Mouse (Mus musculus) left cerebral cortex, postnatal 25 days (tissue): Measurements from ENCODE around the gene Gbx2. TPM values are rescaled to one million over a fixed set of nuclear protein-coding genes. Genes with fewer than 3 reads are reported as not detected.

ENCODE experiments used
- DNase-seq, 2 experiments: peaks; one replicate each; pipeline ENCODE4 v3.0.0; 2022; ENCODE audit warnings: low spot score in 2 of 2, mixed read lengths in 1 of 2
- intact Hi-C: fragments of 180-260 bp; cut with DNase I; formaldehyde crosslinking; loops from one replicate; pipeline ENCODE4 v1.15.1; 2025
- total RNA-seq, 2 experiments: library from RNA; stranded (reverse); gene quantifications; 2 replicates each; pipeline ENCODE4 v1.2.3; 2021

The Gbx2 gene
- total RNA-seq, result under 1 TPM in 1 of 2 experiments, not detected in 1; 0.44 TPM

DNA sequence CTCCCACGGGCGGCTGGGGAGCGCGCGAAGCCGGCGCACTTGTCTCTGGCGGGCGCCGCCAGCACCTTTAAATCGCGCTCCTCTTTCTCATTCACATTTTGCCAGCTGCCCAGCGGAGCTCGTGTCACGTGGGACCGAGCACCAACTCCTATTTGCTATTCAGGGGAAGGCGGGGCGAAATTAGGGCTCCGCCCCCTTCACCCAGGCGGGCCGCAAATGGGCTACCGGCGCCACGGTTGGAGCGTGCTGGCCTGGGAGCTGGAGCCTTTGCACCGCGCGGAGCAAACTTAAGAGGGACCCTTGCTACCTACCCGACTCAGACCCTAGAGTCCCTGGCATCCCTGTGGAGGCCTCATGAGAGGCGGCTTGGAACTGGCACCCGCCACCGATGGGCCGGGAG lies at the start of gene Gbx2:
Gene Gbx2, minus strand, starts transcription at position 60 of the 400 bp plus-strand sequence.
- intact Hi-C loops, result no loop called here
- no peak for DNase-seq

DNA sequence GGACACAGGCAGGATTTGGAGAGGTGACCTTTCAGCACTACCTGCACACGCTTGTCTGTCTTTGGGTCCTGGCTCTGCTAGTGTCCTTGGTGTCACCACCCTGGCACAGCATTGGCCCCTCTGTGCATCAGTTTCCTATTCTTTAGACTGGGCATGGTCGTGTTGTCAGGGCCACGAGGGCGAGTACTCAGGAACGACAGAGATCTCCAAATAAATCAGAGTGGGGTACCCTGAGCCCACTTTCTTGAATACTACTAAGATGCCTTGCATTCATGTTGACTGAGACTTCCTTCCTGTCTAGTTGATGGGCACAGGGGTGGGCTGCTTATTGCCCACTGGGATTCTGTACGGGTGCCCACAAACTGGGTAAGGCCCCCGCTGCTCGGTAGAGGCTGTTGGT lies 46.3 kb upstream of the Gbx2 start:
- no peak for DNase-seq
- intact Hi-C loops, result no loop called here

DNA sequence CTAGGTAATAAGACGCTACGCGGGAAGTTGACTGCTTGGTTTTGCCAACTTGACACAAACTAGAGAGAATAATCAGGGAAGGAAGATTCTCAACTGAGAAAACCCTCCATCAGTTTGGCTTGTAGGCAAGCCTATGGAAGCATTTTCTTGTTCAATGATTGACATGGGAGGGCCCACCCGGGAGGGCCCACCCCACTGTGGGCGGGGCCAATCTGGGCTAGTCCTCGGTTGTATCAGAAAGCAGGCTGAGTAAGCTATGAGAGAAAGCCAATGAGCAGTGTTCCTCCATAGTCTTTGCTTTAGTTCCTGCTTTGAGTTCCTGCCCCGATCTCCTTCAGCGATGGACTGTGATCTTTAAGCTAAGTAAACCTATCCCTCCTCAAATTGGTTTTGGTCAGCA lies 45.4 kb upstream of the Gbx2 start:
- no peak for DNase-seq
- intact Hi-C loops, result no loop called here

DNA sequence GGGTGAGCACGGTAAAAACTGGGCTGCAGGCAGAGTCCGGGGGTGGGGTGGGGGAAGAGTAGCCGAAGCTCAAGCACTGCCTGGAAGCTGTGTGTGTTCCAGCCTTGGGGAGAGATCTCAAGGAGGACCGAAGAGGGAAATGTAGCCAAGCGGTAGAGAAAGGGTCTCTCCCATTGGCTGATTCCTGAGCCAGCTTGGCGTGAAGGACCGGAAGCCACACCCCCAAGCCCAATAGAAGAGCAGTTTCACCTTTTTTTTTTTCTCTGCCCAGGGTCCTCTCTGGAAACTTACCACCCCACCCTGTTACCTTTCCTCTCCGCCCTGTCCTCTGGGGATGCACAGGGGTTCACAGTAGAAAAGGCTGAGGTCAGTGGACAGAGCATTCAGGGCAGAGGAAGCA lies 43.6 kb upstream of the Gbx2 start:
- intact Hi-C loops, result no loop called here

DNA sequence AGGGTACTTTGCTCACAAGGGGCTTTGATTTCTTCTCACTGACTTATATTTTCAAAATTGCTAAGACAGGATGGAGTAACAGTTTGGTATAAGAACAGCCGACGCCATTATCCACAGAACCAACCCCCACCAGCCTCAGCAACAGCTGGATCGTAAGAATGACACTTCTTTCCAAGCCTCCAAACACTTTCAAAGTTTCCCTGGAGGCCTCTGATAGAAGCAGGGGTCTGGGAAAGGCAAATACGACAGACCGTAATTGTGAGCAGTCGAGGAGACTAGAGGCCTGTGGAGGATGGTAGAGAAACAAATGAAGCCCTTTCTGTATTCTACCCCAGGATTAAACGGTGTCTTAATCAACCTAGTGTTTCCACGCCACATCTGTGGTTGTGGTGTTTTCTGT lies 40.9 kb upstream of the Gbx2 start:
- intact Hi-C loops, result no loop called here
- no peak for DNase-seq

More for the DNA sequence above, 43.6 kb upstream of the Gbx2 start:
- DNase-seq, result no peak

DNA sequence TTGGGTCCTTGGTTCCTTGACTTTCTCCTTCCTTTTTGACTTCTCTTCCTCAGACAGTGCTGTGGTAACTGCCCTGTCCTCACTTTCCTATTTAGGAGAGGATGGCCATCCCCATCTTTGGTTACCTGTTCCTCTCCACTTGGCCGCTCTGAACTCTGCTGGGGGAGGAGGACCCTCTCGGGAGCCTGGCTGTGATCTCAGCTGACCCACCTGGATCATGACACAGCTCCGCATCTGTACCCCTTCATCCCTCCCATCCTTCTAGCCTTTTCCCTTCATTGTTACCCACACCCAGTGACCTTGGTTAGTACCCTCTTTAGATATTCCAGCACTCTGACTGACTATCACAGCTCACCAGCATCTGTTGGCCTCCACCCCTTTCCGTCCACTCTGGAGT lies 38.7 kb upstream of the Gbx2 start:
- DNase-seq, result no peak
- intact Hi-C loops, result no loop called here

DNA sequence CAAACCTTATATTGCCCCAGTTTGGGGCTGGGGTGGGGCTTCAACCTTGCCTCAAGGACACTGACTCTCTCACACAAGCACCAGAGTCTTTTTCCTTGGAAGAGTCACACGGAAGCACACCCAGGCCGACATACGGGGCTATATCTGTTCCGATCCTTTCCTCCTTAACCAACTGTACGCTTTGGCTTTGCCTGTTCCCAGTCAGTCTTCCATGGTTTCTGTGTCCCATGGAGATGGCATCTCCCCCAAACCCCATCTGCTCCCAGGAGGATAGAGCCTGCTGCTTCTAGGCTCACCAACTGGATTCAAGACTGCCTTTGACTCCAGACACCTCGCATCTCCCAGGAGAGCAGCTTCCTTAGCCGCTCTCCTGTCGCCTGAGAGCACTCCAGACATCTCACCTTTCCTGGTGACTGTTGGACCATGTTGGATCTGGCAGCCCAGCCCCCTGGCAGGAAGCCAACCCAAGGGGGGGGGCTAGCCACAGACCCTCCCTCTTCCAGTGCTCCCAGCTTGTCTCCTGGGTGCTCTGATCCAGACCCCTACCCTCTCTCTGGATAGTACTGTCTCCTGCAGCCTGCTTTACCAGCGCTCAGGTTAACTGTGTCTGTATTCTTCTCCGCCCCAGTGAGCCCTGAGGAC lies 38.2 kb upstream of the Gbx2 start:
- no peak for DNase-seq
- intact Hi-C loops, result no loop called here

DNA sequence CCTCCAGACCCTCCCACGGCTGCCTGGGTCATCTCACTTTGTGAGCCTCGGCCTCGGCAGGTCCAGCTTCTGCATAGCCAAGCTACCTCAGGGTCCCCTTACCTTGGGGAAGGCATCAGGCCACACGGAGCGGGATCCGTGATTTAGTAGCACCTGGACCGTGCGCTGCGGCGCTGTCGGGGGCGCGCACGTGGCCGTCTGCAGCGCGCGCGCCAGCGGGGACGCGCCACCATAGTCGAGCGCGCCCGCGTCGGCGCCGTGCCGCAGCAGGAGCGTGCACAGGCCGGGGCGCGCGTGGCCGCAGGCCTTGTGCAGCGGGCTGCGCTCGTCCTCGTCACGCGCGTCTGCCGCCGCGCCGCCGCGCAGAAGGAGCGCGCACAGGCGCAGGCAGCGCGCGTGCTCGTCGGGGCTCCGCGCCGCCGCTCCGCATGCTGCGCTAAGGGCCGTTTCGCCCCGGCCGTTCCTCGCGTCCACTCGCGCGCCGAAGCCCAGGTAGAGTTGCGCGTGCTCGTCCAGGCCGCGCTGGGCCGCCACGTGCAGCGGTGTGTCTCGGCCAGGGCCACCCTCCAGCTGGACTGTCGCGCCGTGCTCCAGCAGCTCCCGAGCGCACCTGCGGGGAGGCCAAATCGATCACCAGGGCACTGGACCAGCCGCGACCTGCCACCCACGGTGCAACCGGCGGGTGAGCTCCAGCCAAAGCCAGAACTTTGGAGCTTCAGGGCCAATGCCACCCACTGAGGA lies 37.3 kb upstream of the Gbx2 start:
- intact Hi-C loops, result no loop called here
- DNase-seq, result peak; percentile 66 to 78

DNA sequence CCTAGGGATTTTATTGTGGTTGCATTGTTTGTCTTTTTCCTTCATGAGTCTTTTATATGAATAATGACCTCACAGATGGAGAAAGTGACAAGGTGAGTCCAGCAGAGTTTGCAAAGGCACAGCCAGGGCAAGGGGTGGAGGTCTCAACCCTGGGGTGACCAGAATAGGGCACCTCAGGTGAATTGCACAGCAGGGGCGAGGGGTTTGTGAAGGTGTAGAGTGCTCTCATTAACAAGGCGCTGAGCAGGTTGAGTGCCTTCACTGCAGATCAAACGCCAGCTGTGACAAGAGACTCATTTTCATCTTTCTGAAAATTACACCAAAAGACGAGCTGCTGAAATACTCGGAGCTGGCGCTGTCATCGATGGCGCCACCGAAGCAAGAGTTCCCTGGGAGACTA lies 36.6 kb upstream of the Gbx2 start:
- intact Hi-C loops, result no loop called here
- peak in 1 of 2 experiments; percentile 19 for DNase-seq

DNA sequence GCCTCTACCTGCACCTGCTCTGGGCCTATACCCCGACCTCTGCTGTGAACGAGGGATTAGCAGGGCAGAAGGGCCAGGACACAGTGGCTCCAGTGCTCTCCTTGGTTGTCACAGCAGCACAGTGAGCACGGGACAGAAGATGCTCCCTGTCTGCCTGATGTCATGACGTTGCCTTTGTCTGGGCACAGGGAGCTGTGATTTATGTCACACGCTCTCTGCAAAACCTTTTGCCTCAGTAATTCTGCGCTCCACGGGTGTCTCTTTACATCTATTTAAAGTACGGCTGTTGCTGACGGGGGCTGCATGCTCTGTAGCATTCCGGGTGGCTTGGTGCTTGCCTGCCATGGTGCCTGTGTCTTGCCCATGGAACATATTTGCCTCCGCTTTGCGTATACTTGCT lies 33.4 kb upstream of the Gbx2 start:
- intact Hi-C loops, result no loop called here
- DNase-seq, result no peak

DNA sequence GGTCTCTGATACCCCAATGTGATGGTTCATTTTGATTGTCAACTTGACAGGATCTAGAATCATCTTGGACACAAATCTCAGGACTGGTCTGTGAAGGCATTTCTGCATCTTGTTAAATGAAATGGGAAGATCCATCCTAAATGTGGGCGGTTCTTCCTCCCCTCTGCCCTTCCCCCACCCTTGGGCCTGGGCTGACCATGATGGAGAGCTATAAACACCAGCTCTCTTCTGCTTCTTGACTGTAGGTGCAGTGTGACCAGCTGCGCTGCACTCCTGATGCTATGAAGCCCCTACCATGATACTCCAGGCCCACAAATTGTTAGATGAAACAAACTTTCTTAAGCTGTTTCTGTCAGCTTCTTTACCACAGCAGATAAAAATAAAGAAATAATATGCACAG lies 32.3 kb upstream of the Gbx2 start:
- intact Hi-C loops, result no loop called here
- no peak for DNase-seq

DNA sequence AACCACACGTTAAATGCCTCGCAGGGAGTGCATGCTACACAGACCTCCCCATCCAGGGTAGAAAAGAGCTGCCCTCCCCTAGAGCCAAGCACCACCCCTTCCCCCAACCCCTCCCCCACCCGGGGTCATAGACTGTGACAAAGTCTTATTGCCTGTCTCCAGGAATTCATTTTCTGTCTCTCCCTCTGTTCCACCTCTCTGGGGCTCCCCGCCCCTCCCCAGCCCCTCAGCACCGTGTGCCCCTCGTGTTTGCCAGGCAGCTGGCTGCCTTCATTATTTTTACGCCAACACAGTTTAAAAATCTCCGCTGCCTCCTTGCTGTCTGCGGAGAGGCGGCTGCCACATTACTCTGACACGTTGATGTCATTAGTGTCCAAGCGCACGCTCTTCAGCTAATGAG lies 31.1 kb upstream of the Gbx2 start:
- intact Hi-C loops, result no loop called here
- DNase-seq, result no peak

DNA sequence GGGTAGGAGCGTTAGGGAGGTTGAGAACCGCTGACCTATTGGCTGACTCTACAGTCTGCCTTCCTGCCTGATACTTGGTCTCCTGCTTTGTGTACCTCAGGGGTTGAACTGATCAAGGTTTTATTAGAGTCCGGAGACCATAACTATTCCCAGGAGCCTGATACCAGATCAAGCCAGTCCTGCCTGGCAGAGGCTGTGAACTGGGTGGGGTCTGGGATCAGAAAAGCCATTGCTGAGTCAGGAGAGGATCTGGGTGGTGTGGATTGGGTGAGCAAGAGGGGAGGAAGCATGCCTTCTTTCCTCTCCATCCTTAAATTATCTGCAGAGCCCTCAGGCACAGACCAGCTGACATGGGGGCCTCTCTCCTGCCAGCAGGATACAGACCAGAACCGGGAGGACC lies 28.4 kb upstream of the Gbx2 start:
- no peak for DNase-seq
- intact Hi-C loops, result no loop called here

DNA sequence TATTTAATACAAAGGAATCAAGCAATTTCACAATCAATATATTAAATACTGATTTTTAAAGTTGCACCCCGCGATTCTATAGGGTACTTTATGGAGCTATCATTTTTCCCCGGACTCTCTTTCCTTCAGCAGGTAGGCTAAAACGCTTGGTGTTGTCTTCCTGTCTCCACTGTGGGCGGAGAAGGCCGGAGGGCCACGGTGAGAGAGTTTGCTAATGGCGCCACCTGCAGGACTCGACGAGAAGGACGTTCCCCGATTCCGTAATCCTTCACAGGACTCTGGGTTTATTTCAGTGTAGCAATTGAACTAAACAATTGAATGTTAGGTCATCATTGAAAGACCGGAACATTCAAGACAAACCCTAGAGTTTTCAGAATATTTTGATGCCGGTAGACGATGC lies 12.2 kb upstream of the Gbx2 start:
- intact Hi-C loops, result loop anchor here (1.0 to 5.0 kb wide), 4 partner anchors 81 to 299 kb away; no protein-coding TSS in a partner anchor
- peak; percentile 59 to 62 for DNase-seq

DNA sequence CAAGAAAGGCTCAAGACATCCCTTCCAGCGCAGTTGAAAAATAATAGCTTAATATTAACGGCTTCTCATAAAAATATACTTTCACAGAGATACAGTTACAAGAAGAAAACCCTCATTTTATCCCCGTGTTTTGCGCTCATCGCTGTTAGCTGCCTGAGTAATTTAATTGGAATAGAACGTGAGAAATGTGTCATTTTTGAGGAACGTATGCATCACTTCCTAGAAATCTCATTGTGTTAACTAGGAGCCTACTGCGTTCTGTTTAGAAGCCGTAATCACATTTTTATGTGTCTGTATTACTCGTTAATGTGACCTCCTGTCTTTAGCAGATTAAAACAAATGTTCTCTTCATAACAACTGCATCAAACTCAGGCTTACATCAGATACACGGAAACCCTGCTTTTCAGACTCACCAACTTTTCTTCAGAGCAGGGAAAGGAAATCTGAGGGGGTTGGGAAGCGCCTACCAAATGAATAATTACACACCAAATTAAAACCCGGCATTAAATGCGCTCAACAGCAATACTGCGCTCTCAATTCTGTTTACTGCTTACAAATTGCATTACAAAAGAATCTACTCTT lies 11.5 kb upstream of the Gbx2 start:
- DNase-seq, result no peak
- intact Hi-C loops, result loop anchor here (2.0 to 5.0 kb wide), 3 partner anchors 80 to 274 kb away; no protein-coding TSS in a partner anchor

DNA sequence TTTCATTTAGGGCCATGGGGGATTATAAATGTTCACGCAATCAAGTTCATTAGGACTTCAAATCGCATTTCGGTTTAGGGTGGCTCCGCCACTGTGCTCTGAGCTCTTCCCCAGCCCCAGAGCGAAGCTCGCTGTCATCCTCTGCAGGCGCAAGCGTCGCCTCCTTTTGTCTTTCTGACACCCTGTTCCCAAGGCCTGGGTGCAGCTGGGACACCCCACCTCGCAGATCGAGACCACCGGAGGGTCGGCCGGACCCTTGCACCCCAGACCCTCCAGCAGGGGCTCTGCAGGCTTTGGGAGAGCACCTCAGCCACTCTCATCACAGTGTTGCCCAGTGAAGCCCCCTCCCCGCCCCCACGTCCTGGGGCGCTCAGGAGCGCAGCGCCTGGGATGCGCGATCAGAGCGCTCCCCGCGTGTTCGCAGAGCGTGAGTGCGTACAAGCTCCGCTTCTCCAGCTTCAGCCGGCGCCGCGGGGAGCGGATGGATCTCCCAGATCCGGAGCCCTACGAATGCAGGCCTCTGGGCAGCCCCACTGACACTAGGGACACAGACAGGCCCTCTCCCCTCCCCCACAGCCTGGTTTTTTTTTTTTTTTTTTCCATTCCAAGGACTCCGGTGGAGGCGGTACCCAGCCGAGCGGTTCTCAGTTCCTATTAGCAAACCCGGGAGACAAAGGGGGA lies 10.9 kb upstream of the Gbx2 start:
- intact Hi-C loops, result loop anchor here (2.0 to 5.0 kb wide), 3 partner anchors 80 to 273 kb away; no protein-coding TSS in a partner anchor
- no peak for DNase-seq

DNA sequence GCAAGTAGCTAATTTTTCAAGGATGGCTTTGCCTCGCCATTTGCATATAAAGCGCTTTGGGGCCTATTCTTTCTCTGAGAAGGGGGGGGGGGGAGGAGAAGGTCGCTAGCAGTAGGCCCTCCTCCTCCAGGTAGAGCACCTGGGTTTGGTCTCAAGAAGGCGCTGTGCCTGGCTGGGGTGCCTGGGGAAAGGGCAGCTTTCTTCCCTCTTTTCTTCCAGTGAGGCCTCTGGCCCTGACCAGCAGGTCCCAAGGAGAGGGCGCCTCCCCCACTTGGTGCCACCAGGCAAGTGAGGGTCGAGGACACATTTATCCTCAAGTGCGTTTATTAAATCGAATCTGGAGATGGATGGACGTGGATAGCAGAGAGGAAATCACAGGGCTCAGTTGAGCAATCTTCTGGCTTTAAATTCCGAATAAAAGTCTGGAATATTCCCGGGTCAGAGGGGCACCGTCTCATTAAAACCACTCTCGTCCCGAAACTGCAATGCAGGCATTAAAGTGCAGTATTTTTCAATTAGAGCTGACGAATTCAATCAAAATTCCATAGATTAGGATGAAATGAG lies 10.1 kb upstream of the Gbx2 start:
- no peak for DNase-seq
- intact Hi-C loops, result loop anchor here (5.0 kb wide), 2 partner anchors 79 to 174 kb away; no protein-coding TSS in a partner anchor

DNA sequence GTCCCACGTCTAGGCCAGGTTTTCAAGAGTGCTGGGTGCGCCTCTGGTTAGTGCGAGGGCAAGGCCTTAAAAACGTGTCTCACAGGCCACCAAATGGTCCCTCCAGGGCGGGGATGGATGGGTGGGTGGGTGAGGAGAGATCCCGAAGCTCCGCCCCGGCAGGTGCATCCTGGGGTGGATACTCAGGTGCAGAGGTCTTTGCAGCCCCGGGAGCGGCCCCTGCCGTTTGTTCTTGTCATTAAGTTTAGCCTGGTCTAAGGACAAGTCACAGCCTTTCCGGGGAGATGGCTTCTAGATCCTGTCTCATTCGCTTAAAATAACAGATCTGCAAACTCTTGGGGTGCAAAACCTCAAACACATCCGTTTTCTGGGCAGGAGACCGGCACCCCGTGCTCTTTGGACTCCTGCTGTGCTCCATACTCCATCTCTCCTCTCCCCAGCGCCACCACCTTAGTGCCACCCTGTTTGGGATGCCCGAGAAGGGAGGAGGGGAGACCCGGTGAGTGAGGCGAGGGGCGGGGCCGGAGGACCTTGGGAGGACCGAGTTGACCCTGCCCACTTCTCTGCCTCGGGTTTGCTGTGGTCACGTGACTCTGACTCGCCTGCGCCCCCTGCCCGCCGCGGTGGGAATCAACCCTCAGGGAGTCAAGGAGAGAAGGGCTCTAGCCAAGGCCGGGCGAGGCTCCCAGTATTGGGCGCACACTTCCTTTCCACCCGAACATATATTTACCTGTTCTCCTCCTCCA lies 9.2 kb upstream of the Gbx2 start:
- intact Hi-C loops, result loop anchor here (5.0 kb wide), 2 partner anchors 78 to 173 kb away; no protein-coding TSS in a partner anchor
- no peak for DNase-seq

DNA sequence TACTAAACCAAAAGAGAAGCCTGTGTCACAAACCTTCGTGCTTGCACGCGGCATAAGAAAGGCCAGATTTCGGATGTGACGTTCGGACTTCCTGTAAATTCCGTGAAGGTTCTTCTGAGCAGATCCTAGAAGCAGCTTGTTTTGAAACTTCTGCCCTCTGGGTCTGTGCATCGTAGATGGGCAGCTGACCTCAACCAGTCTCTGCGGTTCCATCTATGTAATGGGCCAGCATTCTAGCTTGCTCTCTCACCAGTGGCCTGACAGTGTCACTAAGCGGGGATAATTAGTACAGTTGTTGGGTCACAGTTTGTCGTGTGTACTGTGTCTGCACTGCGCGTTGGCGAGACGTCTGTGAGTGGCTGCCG lies 8.6 kb upstream of the Gbx2 start:
- intact Hi-C loops, result no loop called here
- no peak for DNase-seq
